ENCODE assay signal across 9 mouse cellular contexts in genomic region chr2:60883931-60884330, GRCm38 (mm10).
A peak's percentile ranks its signal among the peaks of the same experiment; 100 is the strongest.
DNase-seq lines count a peak whose midpoint lies in the region; ATAC-seq and TF ChIP-seq lines count a peak whose summit lies in the region.
"Had no signal": no experiment of that assay in that cellular context is flagged by ENCODE, and none has a peak within 500 bp of the region (broad histone marks: within the 10 kb centered on the region; RNA-seq: fewer than 3 reads in every experiment).

No protein-coding gene starts in this region.

- no peaks in the 10 kb centered on the region for H3K9me3 ChIP-seq in lung, embryonic 14.5 days (ENCODE audit: low read depth, low read length)
- no peaks in the 10 kb centered on the region for H3K9me3 ChIP-seq in limb, embryonic 12.5 days
- H3K9me3 ChIP-seq: hindbrain, embryonic 13.5 days had no signal

- no peak for DNase-seq in lung, embryonic 14.5 days
- DNase-seq in lung, adult 2 months: no peak
- peak; percentile 75 for DNase-seq in embryo, embryonic 9.5 days (ENCODE audit: extremely low spot score)
- peak; percentile 12 for DNase-seq in retina, embryonic 14.5 days (ENCODE audit: low spot score)
- no peak for DNase-seq in cerebellum, adult 2 months
- no peak for DNase-seq in frontal cortex, postnatal 14 days (ENCODE audit: low spot score in 2 of 2)
- DNase-seq in left cerebral cortex, postnatal 10 days (ENCODE audit: extremely low spot score in 1 of 2, low spot score in 2 of 2): no peak

- intact Hi-C loops in left cerebral cortex, postnatal 10 days (cut with DNase I): no loop called here

- TF ChIP-seq POLR2A in lung, adult 2 months (IDR thresholded peaks at IDR 0.05; ENCODE audit: borderline replicate concordance, extremely low read depth, low read depth, low read length): no peak
- TF ChIP-seq POLR2A in cerebellum, adult 2 months (IDR thresholded peaks at IDR 0.05; ENCODE audit: borderline replicate concordance, insufficient read depth, low read length): no peak

- H3K4me2 ChIP-seq in lung, embryonic 14.5 days: no peak overlapping the region
- no peak overlapping the region for H3K4me2 ChIP-seq in limb, embryonic 12.5 days
- H3K4me2 ChIP-seq: hindbrain, embryonic 13.5 days had no signal

- no peak for TF ChIP-seq CTCF in lung, embryonic 14.5 days (IDR thresholded peaks at IDR 0.05; ENCODE audit: low read depth)
- TF ChIP-seq CTCF in lung, adult 2 months (IDR thresholded peaks at IDR 0.05; ENCODE audit: insufficient read depth, low read length): no peak
- no peak for TF ChIP-seq CTCF in cerebellum, adult 2 months (IDR thresholded peaks at IDR 0.05; ENCODE audit: borderline replicate concordance, insufficient read depth, low read depth, low read length)

- WGBS in lung, embryonic 14.5 days: 29% methylated on average over 4 of the region's 4 CpGs
- 13% methylated on average over 4 of the region's 4 CpGs for WGBS in lung, adult 2 months
- 28% methylated on average over 4 of the region's 4 CpGs for WGBS in limb, embryonic 12.5 days
- WGBS in cerebellum, adult 2 months: 67% methylated on average over 4 of the region's 4 CpGs

- no peak overlapping the region for H3K4me3 ChIP-seq in lung, embryonic 14.5 days (ENCODE audit: low read depth, low read length)
- no peak overlapping the region for H3K4me3 ChIP-seq in lung, adult 2 months (replicated peaks; ENCODE audit: extremely low read depth, low read depth, low read length)
- H3K4me3 ChIP-seq in limb, embryonic 12.5 days (replicated peaks): no peak overlapping the region
- no peak overlapping the region for H3K4me3 ChIP-seq in cerebellum, adult 2 months (replicated peaks; ENCODE audit: insufficient read depth, low read depth, low read length)
- H3K4me3 ChIP-seq: hindbrain, embryonic 13.5 days had no signal

- no peaks in the 10 kb centered on the region for H3K27me3 ChIP-seq in lung, embryonic 14.5 days (ENCODE audit: insufficient read depth, low read length)
- H3K27me3 ChIP-seq in limb, embryonic 12.5 days: no peaks in the 10 kb centered on the region
- H3K27me3 ChIP-seq in cerebellum, adult 2 months (ENCODE audit: control insufficient read depth, insufficient read depth, low read length): no peaks in the 10 kb centered on the region; the same call in 1 of the 2 replicates
- H3K27me3 ChIP-seq: hindbrain, embryonic 13.5 days had no signal

- no peak overlapping the region for H3K9ac ChIP-seq in lung, embryonic 14.5 days
- no peak overlapping the region for H3K9ac ChIP-seq in limb, embryonic 12.5 days (replicated peaks)
- H3K9ac ChIP-seq: hindbrain, embryonic 13.5 days had no signal

- peak overlapping the region; percentile 1; the same call in 1 of the 2 replicates for H3K27ac ChIP-seq in lung, embryonic 14.5 days (ENCODE audit: low read depth)
- H3K27ac ChIP-seq in limb, embryonic 12.5 days: 0 out of 2 replicates have a peak overlapping the region, but pooled peaks have one; percentile 29
- no peak overlapping the region for H3K27ac ChIP-seq in cerebellum, adult 2 months (ENCODE audit: insufficient read depth, low read length)
- H3K27ac ChIP-seq: hindbrain, embryonic 13.5 days had no signal

- H3K4me1 ChIP-seq in lung, embryonic 14.5 days (ENCODE audit: insufficient read depth): peaks cover 23% of the 10 kb centered on the region
- H3K4me1 ChIP-seq in lung, adult 2 months (ENCODE audit: control insufficient read depth, insufficient read depth, low read length): peaks cover 21% of the 10 kb centered on the region
- H3K4me1 ChIP-seq in limb, embryonic 12.5 days (replicated peaks): peaks cover 26% of the 10 kb centered on the region
- peaks cover 3% of the 10 kb centered on the region; the same call in 1 of the 2 replicates for H3K4me1 ChIP-seq in cerebellum, adult 2 months (ENCODE audit: control insufficient read depth, insufficient read depth, low read length)

- peaks cover under 1% of the 10 kb centered on the region; the same call in 1 of the 2 replicates for H3K36me3 ChIP-seq in lung, embryonic 14.5 days (ENCODE audit: insufficient read depth)
- no peaks in the 10 kb centered on the region for H3K36me3 ChIP-seq in limb, embryonic 12.5 days
- H3K36me3 ChIP-seq: hindbrain, embryonic 13.5 days had no signal

- ATAC-seq in lung, embryonic 14.5 days (ENCODE audit: insufficient read depth): no peak
- no peak for ATAC-seq in limb, embryonic 12.5 days (ENCODE audit: insufficient number of reproducible peaks, insufficient read depth, low FRiP score, low TSS enrichment, low read depth)

Comparison
In these comparisons a context has a peak if more than half of its experiments do, and no peak if none do; other contexts are left out.
1. DNase-seq: peak in embryo, embryonic 9.5 days (single experiment) and retina, embryonic 14.5 days (single experiment); none in lung, embryonic 14.5 days (single experiment), lung, adult 2 months (single experiment), cerebellum, adult 2 months (0 of 2), frontal cortex, postnatal 14 days (0 of 2) and left cerebral cortex, postnatal 10 days (0 of 2).